Mouse (Mus musculus) ovary, postnatal 14 days (tissue): ENCODE measurements at regions not wholly inside any gene's neighbourhood (a gene's known extent, or its start where the extent isn't known, plus 50 kb on each side); places are given as distances from the start of the nearest gene placed in this dataset.
A peak's percentile ranks its signal among the peaks of the same experiment; 100 is the strongest.

ENCODE experiments used
- DNase-seq: peaks from one replicate; pipeline ENCODE4 v3.0.0; 2022; ENCODE audit warnings: low spot score

GRCm38 (mm10) chrX:77190863-77191262 lies 319.9 kb upstream of the Tbl1x start:
- no peak for DNase-seq

GRCm38 (mm10) chrX:77208726-77209125 lies 302.1 kb upstream of the Tbl1x start:
- peak; percentile 9 for DNase-seq

- DNase-seq: no peak
Measured at GRCm38 (mm10) chrX:77219355-77219754, 291.5 kb upstream of the Tbl1x start.
